Mouse (Mus musculus) heart, adult 2 months (tissue): ENCODE measurements around the gene Rap1b.

Experiments
- CTCF ChIP-seq: fragments of 200-600 bp; IDR thresholded peaks from 2 replicates; pipeline ENCODE4 v1.8.1; 2022; ENCODE audit warnings: antibody characterized with exemption, mild to moderate bottlenecking, moderate library complexity
- EP300 ChIP-seq: fragments of 200-500 bp; IDR thresholded peaks from 2 replicates; pipeline ENCODE4 v1.6.1; 2011; ENCODE audit warnings: low read depth, low read length, control low read depth; ENCODE audit not compliant: insufficient read depth
- POLR2A ChIP-seq: fragments of 200-500 bp; IDR thresholded peaks from 2 replicates; pipeline ENCODE4 v1.6.1; 2011; ENCODE audit warnings: mild to moderate bottlenecking, low read depth, low read length, control low read depth; ENCODE audit not compliant: insufficient read depth

- TF ChIP-seq CTCF (no peak), POLR2A (no peak), EP300 (no peak)
Observed at GRCm38 (mm10) chr10:117799806-117800205, 46.0 kb downstream of the Rap1b start.
